Mouse (Mus musculus) heart, adult 18-20 months (tissue): ENCODE results near the gene Mrgprx1. TPM values are rescaled to one million over a fixed set of nuclear protein-coding genes. Genes with fewer than 3 reads are reported as not detected.

ENCODE experiments used
- DNase-seq, 2 experiments: peaks; one replicate each; pipeline ENCODE4 v3.0.0; 2021 to 2022; ENCODE audit warnings: mixed read lengths in 1 of 2
- long read RNA-seq, 2 experiments: library from polyadenylated mRNA; stranded (forward); transcript quantifications; one replicate each; pipeline ENCODE4 v2.0.0; 2021
- total RNA-seq, 2 experiments: library from RNA; stranded (reverse); gene quantifications; 2 replicates each; pipeline ENCODE4 v1.2.3; 2021

Gene Mrgprx1
- total RNA-seq: not detected
- long read RNA-seq, experiment 1: 0 reads
- long read RNA-seq, experiment 2: 0 reads

DNA sequence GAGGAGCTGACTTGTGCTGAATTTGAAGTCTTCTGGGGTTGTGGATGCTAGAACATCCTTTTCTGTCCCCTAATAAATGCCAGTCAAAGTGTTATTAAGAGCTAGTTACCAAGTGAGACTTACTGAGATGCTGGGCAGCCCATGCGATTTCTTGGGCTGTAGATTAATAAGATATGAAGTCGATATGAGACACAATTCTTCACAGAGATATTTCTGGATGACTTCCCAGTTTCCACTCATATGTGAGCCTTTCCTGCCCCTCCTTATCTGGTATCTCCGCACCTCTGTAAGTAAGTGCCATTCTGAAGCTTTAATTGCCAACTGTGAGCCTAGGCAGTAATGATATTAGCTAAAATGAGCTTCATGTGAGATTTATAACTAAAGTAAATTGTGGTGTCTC, at the start of gene Mrgprx1:
Gene Mrgprx1 (minus strand): TSS at position 101 of the 400 bp plus-strand sequence.
- no peak for DNase-seq

DNA sequence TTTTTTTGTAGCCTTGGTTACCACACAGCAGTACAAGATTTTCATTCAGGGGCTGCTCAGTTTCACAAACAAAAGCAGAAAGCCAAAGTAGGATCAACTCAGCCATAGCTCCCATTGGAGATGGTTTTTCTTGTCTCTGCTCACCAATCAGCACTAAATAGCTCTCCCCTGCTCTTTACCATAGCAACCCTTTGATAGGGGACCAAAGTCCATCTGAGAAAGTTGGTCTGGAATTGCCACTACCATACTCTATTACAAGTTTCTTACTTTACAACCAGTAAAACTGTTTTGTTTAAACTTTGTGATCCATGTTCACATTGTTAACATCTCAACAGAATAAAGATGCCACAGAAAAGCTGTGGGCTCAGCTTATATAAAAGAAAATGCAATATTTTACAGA, 48.1 kb upstream of the Mrgprx1 start:
- DNase-seq: no peak

DNA sequence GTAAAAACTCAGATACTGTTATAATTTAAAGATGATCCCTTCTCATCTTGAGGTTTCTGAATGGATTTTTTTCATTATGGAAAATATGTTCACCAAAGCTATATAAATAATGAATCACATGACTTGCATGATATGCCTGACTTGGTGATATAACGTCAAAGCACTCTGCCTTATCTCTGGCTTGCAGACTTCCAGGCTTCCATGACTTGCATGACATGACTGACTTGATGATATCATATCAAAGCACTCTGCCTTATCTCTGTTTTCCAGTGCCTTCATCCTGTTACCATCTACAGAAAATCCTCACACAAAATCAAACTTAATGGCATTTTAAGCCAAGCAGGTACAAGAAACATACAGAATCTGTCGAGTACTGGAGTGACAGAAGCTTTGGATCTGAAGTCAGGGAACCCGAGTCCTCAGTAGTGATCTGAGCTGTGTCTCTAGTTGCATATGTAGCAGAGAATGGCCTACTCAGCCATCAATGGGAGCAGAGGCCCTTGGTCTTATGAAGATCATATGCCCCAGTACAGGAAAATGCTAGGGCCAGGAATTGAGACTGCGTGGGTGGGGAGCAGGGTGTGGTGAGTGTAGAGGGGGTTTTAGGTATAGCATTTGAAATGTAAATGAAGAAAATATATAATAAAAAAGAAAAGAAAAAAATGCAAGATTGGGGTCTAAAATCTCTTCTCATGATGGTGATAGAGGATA, 19.2 kb upstream of the Mrgprx1 start:
- DNase-seq: no peak

GRCm38 (mm10) chr7:48044046-48044445, 16.6 kb upstream of the Mrgprx1 start:
- DNase-seq: no peak

DNA sequence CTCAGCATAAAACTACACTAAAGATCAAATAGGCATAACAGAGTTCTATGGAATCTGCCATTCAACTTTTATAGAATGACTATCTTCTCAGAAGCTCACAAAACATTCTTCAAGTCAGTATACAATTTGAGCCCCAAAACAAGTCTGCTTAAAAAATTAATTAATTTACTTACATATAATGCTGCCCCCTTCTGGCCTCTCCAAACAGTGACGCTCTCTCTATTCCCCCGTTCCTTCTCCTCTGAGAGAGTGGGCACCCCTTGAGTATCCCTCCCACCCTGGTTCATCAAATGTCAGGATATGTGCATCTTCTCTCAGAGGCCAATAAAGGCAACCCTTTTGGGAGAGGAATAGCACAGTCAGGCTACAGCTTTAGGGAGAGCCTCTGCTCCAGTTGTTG, 9.5 kb downstream of the Mrgprx1 start:
- no peak for DNase-seq

- DNase-seq: no peak
These were observed 31.7 kb downstream of the Mrgprx1 start for GRCm38 (mm10) chr7:47995689-47996088.

DNA sequence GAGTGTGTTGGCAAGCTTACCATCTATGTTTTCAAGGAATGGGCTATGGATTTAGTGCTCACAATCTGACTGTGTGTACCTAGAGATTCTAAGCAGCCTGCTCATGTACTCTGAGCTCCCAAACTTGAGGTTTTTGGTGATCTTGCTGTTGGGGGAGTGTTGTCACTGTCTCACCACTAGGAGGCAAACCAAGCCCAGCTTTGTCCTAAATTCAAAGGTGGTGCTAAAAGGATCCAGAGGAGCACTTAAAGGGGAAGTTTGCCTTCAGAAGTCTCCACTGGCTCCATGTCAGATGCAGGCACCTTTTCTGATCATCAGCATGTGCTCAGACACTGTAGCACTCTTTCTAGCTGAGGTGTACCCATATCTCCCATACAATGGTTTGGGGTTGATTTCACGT, 40.6 kb downstream of the Mrgprx1 start:
- DNase-seq: no peak

GRCm38 (mm10) chr7:47981995-47982394, 45.4 kb downstream of the Mrgprx1 start, which contains the start of gene Mrgpra4:
Gene Mrgpra4, minus strand, starts transcription at chr7:47982095.
- no peak for DNase-seq

Other genes starting within 250 kb of the Mrgprx1 start
- not detected for gene Mrgpra4, start 45.5 kb downstream of the Mrgprx1 start, total RNA-seq
- gene Mrgprb5, start 141.4 kb upstream of the Mrgprx1 start, total RNA-seq: not detected
- gene Mrgprb4, start 171.7 kb upstream of the Mrgprx1 start, total RNA-seq: not detected